16 mouse cellular contexts compared by ENCODE assay signal in the genomic region with DNA sequence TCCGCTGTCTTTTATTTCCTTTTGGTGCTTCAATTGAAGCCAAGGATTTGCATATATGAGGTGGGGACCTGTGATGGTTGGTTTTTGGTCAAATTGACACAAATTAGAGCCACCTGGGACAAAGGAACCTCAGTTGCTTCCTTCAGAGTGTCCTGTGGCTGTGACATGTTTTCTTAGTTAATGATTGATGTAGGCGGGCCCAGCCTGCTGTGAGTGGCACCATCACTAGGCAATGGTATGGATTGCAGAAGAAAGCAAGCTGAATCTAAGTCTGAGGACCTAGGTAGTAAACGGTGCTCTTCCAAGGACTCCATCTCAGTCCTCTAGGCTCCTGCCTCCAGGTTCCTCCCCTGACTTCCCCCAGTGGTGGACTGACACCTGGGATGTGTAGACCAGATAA.
"Had no signal": no experiment of that assay in that cellular context is flagged by ENCODE, and none has a peak within 500 bp of the region (broad histone marks: within the 10 kb centered on the region; RNA-seq: fewer than 3 reads in every experiment).

No protein-coding gene starts in this region.

- H3K27ac ChIP-seq: hindbrain, embryonic 15.5 days; limb, embryonic 10.5 days; limb, embryonic 13.5 days; liver, embryonic 15.5 days; midbrain, embryonic 12.5 days; neural tube, embryonic 13.5 days had no signal

- ATAC-seq: midbrain, embryonic 16.5 days had no signal

- H3K27me3 ChIP-seq: hindbrain, embryonic 15.5 days; limb, embryonic 13.5 days; liver, embryonic 15.5 days; midbrain, embryonic 12.5 days; neural tube, embryonic 13.5 days had no signal

- H3K36me3 ChIP-seq: hindbrain, embryonic 15.5 days; limb, embryonic 10.5 days; limb, embryonic 13.5 days; liver, embryonic 15.5 days; midbrain, embryonic 12.5 days; neural tube, embryonic 13.5 days had no signal

- H3K9ac ChIP-seq: hindbrain, embryonic 15.5 days; limb, embryonic 13.5 days; liver, embryonic 15.5 days; midbrain, embryonic 12.5 days; neural tube, embryonic 13.5 days had no signal

- H3K4me2 ChIP-seq: hindbrain, embryonic 15.5 days; limb, embryonic 13.5 days; liver, embryonic 15.5 days; midbrain, embryonic 12.5 days; neural tube, embryonic 13.5 days had no signal

- H3K9me3 ChIP-seq: hindbrain, embryonic 15.5 days; limb, embryonic 10.5 days; limb, embryonic 13.5 days; liver, embryonic 15.5 days; midbrain, embryonic 12.5 days; neural tube, embryonic 13.5 days had no signal

- H3K4me1 ChIP-seq: hindbrain, embryonic 15.5 days; midbrain, embryonic 12.5 days; neural tube, embryonic 13.5 days had no signal

- DNase-seq: liver; lung, adult 2 months; lung, postnatal 14 days; lung, postnatal 4 days; retina, postnatal 1 day; thymus, adult 2 months; thymus, postnatal 14 days; thymus, postnatal 4 days had no signal

- H3K4me3 ChIP-seq: hindbrain, embryonic 15.5 days; limb, embryonic 10.5 days; limb, embryonic 13.5 days; liver, embryonic 15.5 days; midbrain, embryonic 12.5 days; myocyte; neural tube, embryonic 13.5 days had no signal
